Mouse (Mus musculus) left cerebral cortex, adult 18-20 months (tissue): ENCODE measurements around the gene Gm884. TPM values are rescaled to one million over a fixed set of nuclear protein-coding genes. Genes with fewer than 3 reads are reported as not detected.

Experiments used
- DNase-seq, 2 experiments: peaks; one replicate each; pipeline ENCODE4 v3.0.0; 2021 to 2022; ENCODE audit warnings: low spot score in 2 of 2, mixed read lengths in 1 of 2
- long read RNA-seq, 2 experiments: library from polyadenylated mRNA; stranded (forward); transcript quantifications; one replicate each; pipeline ENCODE4 v2.0.0; 2021
- total RNA-seq, 2 experiments: library from RNA; stranded (reverse); gene quantifications; 2 replicates each; pipeline ENCODE4 v1.2.3; 2021

Gene Gm884
- total RNA-seq, result under 1 TPM; 0.02 to 0.05 TPM
- long read RNA-seq, experiment 1, result 0 reads
- long read RNA-seq, experiment 2, result 0 reads

- no peak for DNase-seq
Observed at GRCm38 (mm10) chr11:103621040-103621439, at the start of gene Gm884. Gm884 (minus strand) TSS chr11:103621140.

GRCm38 (mm10) chr11:103666907-103667426 lies 46.0 kb upstream of the Gm884 start:
- no peak for DNase-seq

- peak; percentile 82 to 89 for DNase-seq
Observed at GRCm38 (mm10) chr11:103666181-103666906, 45.4 kb upstream of the Gm884 start.

DNA sequence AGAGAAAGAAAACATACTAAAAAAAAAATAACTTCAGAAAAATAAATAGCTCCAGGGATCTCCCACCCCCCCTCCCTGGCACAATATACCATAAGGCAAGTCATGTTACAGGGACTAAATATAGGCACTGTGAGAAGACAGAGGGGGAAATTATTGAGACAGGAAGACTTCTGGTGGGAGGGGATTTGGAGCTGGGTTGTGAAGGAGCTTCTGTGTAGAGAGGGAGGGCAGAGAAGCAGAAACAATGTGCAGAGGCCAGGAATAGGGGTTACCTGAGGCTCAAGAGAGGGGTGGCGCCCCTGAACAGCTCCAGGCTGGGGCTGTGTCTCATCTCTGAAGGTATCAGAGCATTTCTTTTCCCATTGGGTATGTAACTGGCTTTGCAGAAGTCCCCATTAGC lies 44.8 kb upstream of the Gm884 start:
- DNase-seq, result no peak

DNA sequence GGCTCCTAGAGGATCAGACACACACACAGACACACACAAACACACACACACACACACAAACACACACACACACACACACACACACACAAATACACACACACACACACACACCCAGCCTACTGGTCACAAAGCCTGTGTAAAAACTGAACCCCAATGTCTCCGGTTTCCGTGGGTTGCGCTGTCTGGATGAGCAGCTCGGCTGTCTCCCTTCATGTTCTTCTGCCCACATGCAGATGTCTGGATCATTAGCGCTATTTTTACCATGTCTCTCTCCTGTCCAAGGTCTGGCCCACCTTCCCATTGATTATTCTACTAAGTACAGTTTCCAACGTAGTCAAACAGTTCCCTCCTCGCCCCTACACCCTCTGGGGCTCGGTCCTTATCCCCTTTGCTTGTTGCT lies 42.2 kb upstream of the Gm884 start:
- DNase-seq, result no peak

GRCm38 (mm10) chr11:103662546-103662945 lies 41.6 kb upstream of the Gm884 start:
- DNase-seq, result peak; percentile 79 to 82

DNA sequence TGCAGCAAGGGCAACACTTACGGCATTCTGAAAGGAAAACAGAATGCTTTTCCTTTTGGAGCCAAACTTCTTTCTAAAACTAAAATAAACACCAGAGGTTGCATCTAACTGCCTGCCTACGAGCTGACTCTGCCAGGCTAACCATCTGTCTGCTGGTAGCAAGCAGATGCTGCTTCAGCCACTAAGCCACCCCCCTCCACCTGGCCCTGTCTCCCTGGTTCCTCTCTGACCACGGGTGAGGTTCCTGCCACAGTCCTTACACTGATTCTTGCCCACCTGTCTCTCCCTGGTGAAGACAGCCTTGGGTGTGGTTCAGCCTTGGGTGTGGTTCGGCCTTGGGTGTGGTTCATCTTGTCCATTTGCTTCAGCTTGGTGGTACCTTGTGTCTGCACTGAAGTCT lies 40.9 kb upstream of the Gm884 start:
- peak; percentile 73 to 78 for DNase-seq

- DNase-seq, result no peak
Observed at GRCm38 (mm10) chr11:103658189-103658588, 37.2 kb upstream of the Gm884 start.

GRCm38 (mm10) chr11:103656520-103656919 lies 35.6 kb upstream of the Gm884 start:
- DNase-seq, result no peak

DNA sequence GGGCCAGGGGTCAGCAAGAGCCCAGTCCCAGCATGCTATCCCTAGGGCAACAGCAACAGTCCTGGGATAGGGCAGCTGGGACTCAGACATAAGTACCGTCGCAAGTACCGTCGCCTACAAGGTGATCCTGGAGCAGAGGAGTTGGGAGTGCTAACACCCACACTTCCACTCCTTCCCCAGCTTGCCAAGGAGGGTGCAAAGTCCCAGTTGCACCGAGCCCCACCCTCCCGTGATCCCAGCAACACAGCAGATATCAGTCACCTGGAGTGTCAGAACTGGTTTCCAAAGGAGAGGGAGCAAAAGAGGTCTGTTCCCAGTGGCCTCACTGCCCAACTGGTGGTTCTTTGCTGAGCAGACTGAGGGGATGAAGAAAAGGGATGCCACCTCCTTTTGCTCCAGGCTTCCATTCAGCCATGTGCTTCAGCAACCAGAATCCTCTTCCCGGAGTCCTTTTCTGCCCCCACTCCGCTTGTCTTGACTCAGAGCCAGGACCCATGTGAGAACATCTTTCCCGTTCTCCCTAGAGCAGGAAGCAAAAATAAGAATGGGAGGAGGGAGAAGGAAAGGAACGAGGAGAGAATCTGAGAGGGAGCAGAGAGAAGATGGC lies 32.5 kb upstream of the Gm884 start:
- peak; percentile 69 to 80 for DNase-seq

GRCm38 (mm10) chr11:103651426-103651825 lies 30.5 kb upstream of the Gm884 start:
- peak; percentile 45 to 58 for DNase-seq

GRCm38 (mm10) chr11:103649983-103650493 lies 29.1 kb upstream of the Gm884 start:
- DNase-seq, result peak in 1 of 2 experiments; percentile 39

DNA sequence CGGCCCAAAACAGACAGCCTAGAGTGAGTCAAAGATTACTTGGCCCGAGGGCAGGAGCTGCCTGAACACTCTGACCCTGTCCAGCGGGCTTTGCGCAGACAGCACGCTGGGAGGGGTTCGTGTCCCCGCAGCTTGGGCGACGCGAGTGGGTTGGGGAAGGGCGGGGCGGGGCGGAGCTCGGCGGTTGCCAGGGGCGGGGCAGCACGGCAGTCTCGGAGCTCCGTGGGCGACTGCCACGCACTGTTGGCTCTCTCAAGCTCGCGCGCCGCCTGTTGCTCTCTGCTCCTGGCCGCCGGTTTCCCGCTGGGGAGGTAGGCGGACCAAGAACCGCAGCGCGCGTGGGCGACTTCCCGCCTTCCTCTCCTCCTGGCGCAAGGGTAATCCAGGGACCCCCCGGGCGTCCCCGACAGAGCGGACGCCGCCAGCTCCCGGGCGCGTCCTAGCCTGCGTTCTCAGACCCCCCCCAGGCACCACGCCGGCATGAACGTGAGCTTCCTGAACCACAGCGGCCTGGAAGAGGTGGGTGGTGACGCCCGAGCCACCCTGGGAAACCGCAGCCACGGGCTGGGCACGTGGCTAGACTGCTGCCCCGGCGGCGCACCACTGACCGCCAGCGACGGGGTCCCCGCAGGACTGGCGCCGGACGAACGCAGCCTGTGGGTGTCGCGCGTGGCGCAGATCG lies 28.5 kb upstream of the Gm884 start, which contains the start of gene Rprml:
TSS of gene Rprml (plus strand) at position 270 of the 682 bp plus-strand sequence.
- DNase-seq, result peak; percentile 80 to 91

GRCm38 (mm10) chr11:103648656-103649055 lies 27.7 kb upstream of the Gm884 start:
- no peak for DNase-seq

GRCm38 (mm10) chr11:103647921-103648620 lies 27.1 kb upstream of the Gm884 start:
- no peak for DNase-seq

- no peak for DNase-seq
Observed at GRCm38 (mm10) chr11:103646301-103646700, 25.4 kb upstream of the Gm884 start.

GRCm38 (mm10) chr11:103645731-103646130 lies 24.8 kb upstream of the Gm884 start:
- no peak for DNase-seq

- no peak for DNase-seq
Observed at GRCm38 (mm10) chr11:103643211-103643610, 22.3 kb upstream of the Gm884 start.

DNA sequence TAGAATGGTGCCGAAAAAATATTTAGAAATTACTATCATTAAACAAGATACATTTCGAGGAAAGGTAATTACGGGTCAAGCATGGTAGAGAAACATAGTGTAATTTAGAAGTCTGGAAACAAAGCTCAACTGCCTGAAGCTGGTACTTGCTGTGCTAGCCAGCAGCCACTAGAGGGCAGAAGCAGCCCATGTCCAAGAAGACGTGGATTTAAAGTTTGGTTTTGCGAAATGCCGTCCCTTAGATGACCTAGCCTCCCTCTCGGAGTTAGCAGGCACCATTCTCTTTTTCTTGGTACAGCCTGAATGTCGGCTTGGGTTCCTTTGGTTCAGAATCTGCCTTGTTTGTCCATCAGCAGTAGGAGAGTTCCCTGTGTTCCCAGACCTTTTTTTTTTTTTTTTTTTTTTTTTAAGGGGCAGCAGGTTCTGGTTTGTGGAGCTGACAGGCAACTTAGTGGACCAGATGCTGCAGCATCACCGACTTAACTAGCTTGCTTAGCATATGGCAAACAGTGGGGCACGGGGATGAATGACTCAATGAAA lies 18.5 kb upstream of the Gm884 start:
- DNase-seq, result peak; percentile 73 to 75

- no peak for DNase-seq
Observed at GRCm38 (mm10) chr11:103638790-103639189, 17.9 kb upstream of the Gm884 start, which contains the start of gene Lyzl6. Lyzl6 (minus strand) TSS chr11:103638890.

DNA sequence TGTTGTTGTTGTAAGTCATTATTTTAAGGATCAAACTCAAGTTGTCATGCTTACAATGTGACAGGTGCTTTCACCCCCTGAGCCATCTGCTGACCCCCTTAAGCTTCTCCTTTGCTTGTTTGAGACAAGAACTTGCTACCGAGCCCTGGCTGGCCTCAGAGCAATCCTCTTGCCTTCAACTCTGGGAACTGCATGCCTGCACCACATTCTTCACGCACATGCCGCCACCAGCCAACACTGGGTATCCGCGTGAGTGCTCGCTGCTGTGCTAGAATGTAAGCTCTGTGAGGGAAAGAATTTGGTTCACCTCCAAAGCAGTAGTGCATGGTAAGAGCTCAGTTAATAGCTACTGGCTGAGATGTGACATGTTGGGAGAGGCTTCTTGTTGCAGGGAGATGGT lies 15.3 kb upstream of the Gm884 start:
- no peak for DNase-seq
